Mouse (Mus musculus) inflammation-experienced regulatory T-cells (primary cell): ENCODE data around the gene Gm7792. TPM values are rescaled to one million over a fixed set of nuclear protein-coding genes. Genes with fewer than 3 reads are reported as not detected.

Experiments
- polyA plus RNA-seq, 2 experiments: library from polyadenylated mRNA; unstranded; fragments of 100-300 nt; shearing (Covaris generic); gene quantifications; one replicate each; pipeline ENCODE4 v1.2.1; 2017

Gm7792 gene
- under 1 TPM; 0.12 to 0.21 TPM for polyA plus RNA-seq

DNA sequence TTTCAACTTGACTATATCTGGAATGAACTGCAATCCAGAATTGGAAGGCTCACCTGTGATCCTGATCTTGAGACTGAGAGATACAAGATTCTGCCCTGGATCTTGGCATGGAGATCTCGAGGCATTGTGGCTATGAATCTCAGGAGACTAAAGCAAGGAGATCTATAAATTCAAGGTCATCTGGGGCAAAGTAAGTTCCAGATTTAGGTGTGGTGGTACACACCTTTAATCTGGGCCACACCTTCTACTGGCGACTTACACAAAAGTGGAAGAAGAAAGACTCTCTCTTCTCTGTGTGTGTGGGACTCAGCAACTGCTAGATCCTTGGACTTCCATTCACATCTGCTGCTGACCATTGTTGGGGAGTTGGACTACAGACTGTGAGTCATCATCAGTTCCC lies at the start of gene Gm7792:
Gene Gm7792 (plus strand): TSS at position 301 of the 400 bp plus-strand sequence.

Other genes starting within 250 kb of the Gm7792 start
- 1 to 10 TPM in 1 of 2 experiments, under 1 TPM in 1; 0.07 to 2.1 TPM for gene C87414, start 172.2 kb upstream of the Gm7792 start, polyA plus RNA-seq
- gene Gm16429, start 85.3 kb downstream of the Gm7792 start, polyA plus RNA-seq: not detected
- not detected for gene BC061212, start 226.8 kb downstream of the Gm7792 start, polyA plus RNA-seq
- gene Gm6351, start 232.6 kb downstream of the Gm7792 start, polyA plus RNA-seq: 1 to 10 TPM in 1 of 2 experiments, not detected in 1; 5.0 TPM